Mouse (Mus musculus): ENCODE results near the gene Itih3. TPM values are rescaled to one million over a fixed set of nuclear protein-coding genes. Genes with fewer than 3 reads are reported as not detected.

Itih3 gene
- polyA plus RNA-seq (2012) = not detected in 2 replicates

DNA sequence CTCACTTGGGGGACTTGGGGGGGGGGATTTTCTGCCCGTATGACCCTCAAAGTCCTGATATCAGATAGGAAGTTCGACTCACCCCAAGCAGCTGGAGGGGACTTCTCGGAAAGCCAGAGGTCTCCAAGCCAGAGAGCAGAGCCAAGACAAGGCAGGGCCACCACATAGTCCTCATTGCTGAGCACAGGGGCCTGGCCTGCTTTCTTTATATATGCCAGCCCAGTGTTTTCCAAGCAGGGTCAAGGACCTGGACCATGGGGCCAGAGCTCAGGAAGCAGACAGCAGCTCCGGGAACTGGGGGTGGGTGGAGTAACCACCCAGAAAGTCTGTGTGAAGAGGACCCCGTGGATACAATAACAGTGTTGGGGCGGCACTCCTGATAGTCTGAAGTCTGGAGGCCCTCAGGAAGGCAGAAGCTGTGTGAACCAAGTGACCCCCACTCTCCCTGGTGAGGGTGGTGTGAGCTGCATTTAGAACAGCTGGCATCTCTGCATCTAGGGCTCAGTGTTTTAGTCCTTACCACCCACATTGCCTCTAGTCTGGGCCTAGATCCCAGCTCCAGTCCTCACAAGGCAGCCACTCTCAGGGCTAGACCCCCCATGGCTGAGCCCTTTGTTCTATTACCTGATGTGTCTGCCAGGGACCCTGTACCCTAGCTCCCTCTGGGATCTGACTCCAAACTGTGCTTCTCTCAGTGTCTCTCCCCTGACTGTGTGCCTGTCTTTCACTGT, at the start of gene Itih3:
Gene Itih3 (minus strand): TSS at position 386 of the 731 bp plus-strand sequence.

GRCm38 (mm10) chr14:30951154-30951825, 27.7 kb upstream of the Itih3 start, which contains the start of gene Nek4:
Gene Nek4, plus strand, starts transcription at chr14:30951377.

GRCm38 (mm10) chr14:30943038-30943437, 19.5 kb upstream of the Itih3 start, which contains the start of gene Itih1:
Gene Itih1, minus strand, starts transcription at chr14:30943289.

GRCm38 (mm10) chr14:30886204-30886603, 37.4 kb downstream of the Itih3 start, which contains the start of gene Itih4:
Gene Itih4, plus strand, starts transcription at chr14:30886476.

DNA sequence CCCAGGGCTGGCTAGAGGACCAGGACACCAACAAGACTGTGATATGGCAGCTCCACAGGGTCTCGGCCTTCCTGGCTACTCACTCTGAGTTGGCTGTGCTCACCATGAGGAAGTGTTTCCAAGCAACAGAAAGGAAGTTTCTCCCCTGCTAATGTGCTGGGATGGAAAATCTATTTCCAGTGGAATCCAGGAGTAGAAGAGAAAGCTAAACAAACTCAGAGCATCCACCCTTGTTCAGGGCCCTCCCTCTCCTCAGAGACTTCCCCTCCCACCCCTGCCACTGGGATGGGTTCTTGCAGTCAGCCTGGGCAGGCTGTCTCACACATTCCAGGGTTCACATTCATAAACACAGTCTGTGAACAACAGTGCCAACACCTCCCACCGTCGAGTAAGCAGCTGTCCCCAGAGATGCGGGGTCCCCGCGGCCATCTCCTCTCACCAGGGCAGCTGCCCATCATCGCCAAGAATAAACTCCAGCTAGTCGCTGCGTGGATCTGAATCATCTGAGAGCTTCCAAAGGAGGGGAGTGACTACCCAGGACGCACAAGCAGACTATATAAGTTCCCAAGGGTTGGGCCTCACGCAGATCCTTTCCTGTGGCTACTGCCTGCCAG, 44.5 kb downstream of the Itih3 start, which contains the start of gene Mustn1:
Gene Mustn1 (plus strand): TSS at position 243 of the 614 bp plus-strand sequence.

Other genes starting within 250 kb of the Itih3 start
- gene Sfmbt1, start 208.9 kb downstream of the Itih3 start, polyA plus RNA-seq (2012) = 2.3 and 2.8 TPM in 2 replicates
- 24.1 and 25.4 TPM in 2 replicates for gene Tmem110, start 98.2 kb downstream of the Itih3 start, polyA plus RNA-seq (2012)
- 0.40 and 0.62 TPM in 2 replicates for gene Mustn1, start 44.6 kb downstream of the Itih3 start, polyA plus RNA-seq (2012)
- gene Itih4, start 37.3 kb downstream of the Itih3 start, polyA plus RNA-seq (2012) = not detected in 2 replicates
- gene Itih1, start 19.5 kb upstream of the Itih3 start, polyA plus RNA-seq (2012) = not detected in 2 replicates
- 3.4 and 3.9 TPM in 2 replicates for gene Nek4, start 27.6 kb upstream of the Itih3 start, polyA plus RNA-seq (2012)
- 5.6 and 6.6 TPM in 2 replicates for gene Glt8d1, start 77.6 kb upstream of the Itih3 start, polyA plus RNA-seq (2012)
- gene Spcs1, start 77.9 kb upstream of the Itih3 start, polyA plus RNA-seq (2012) = 21.1 and 23.1 TPM in 2 replicates
- 8.0 and 8.9 TPM in 2 replicates for gene Pbrm1, start 95.4 kb upstream of the Itih3 start, polyA plus RNA-seq (2012)
- 25.0 and 35.7 TPM in 2 replicates for gene Gnl3, start 95.4 kb upstream of the Itih3 start, polyA plus RNA-seq (2012)
- gene Smim4, start 205.2 kb upstream of the Itih3 start, polyA plus RNA-seq (2012) = 56.0 TPM in 2 replicates
- 154 and 193 TPM in 2 replicates for gene Nt5dc2, start 207.3 kb upstream of the Itih3 start, polyA plus RNA-seq (2012)
- 0.70 and 0.91 TPM in 2 replicates for gene Stab1, start 244.9 kb upstream of the Itih3 start, polyA plus RNA-seq (2012)

All from megakaryocyte-erythroid progenitor cell, adult 5 weeks (primary cell).